Mouse (Mus musculus) MEL (cell line): ENCODE data around the gene Sass6. TPM values are rescaled to one million over a fixed set of nuclear protein-coding genes. Genes with fewer than 3 reads are reported as not detected.
"Not testable (repeated sequence)": the region's sequence is repeated elsewhere in the genome, so short reads cannot be mapped to it uniquely, and the experiment has no call there.

Experiments used
- DNase-seq: peaks from one replicate; pipeline ENCODE4 v3.0.0; 2011; ENCODE audit warnings: low read depth, low spot score
- H3K27ac ChIP-seq: 2 replicates; pipeline ENCODE4 v1.5.1; 2012; ENCODE audit warnings: low read depth, mild to moderate bottlenecking, control low read depth, low read length, moderate library complexity; ENCODE audit not compliant: control insufficient read depth
- H3K27me3 ChIP-seq, 2 experiments: fragments of 150-350 bp in 1 of 2; sonication (generic) in 1 of 2; 2 replicates each; pipeline ENCODE4 v1.6.1; 2012; ENCODE audit warnings: low read length in 2 of 2, mild to moderate bottlenecking in 2 of 2, improper control_type of control experiment in 1 of 2, moderate library complexity in 1 of 2; ENCODE audit not compliant: insufficient read depth in 2 of 2, control insufficient read depth in 1 of 2
- H3K36me3 ChIP-seq, 2 experiments: 2 replicates each; pipeline ENCODE4 v1.6.1; 2012 to 2014; ENCODE audit warnings: low read length in 2 of 2, improper control_type of control experiment in 1 of 2, inconsistent platforms in 1 of 2, mild to moderate bottlenecking in 1 of 2; ENCODE audit not compliant: insufficient read depth in 2 of 2, control insufficient read depth in 1 of 2
- H3K4me1 ChIP-seq, 2 experiments: fragments of 150-350 bp in 1 of 2; sonication (generic) in 1 of 2; 2 replicates each; pipeline ENCODE4 v1.6.1; 2012; ENCODE audit warnings: low read length in 2 of 2, improper control_type of control experiment in 1 of 2, mild to moderate bottlenecking in 1 of 2; ENCODE audit not compliant: insufficient read depth in 2 of 2, control insufficient read depth in 1 of 2
- H3K4me3 ChIP-seq, 2 experiments: fragments of 150-350 bp in 1 of 2; sonication (generic) in 1 of 2; 2 replicates each; pipeline ENCODE4 v1.5.1; 2012; ENCODE audit warnings: low read depth in 2 of 2, low read length in 2 of 2, mild to moderate bottlenecking in 2 of 2, moderate library complexity in 2 of 2, control low read depth in 1 of 2, improper control_type of control experiment in 1 of 2; ENCODE audit not compliant: control insufficient read depth in 1 of 2, insufficient read depth in 1 of 2
- H3K79me2 ChIP-seq: 2 replicates; pipeline ENCODE4 v1.6.1; 2012; ENCODE audit warnings: mild to moderate bottlenecking, low read length, moderate library complexity; ENCODE audit not compliant: control insufficient read depth, poor library complexity, insufficient read depth
- H3K9ac ChIP-seq: 2 replicates; pipeline ENCODE4 v1.6.1; 2012; ENCODE audit warnings: low read depth, mild to moderate bottlenecking, control low read depth, low read length, moderate library complexity; ENCODE audit not compliant: control insufficient read depth, poor library complexity, severe bottlenecking
- H3K9me3 ChIP-seq: fragments of 150-350 bp; sonication (generic); replicated peaks from 2 replicates; pipeline ENCODE4 v1.6.1; 2012; ENCODE audit warnings: mild to moderate bottlenecking, low read length, improper control_type of control experiment, moderate library complexity; ENCODE audit not compliant: insufficient read depth
- ELF1 ChIP-seq: IDR thresholded peaks from 2 replicates; pipeline ENCODE4 v1.6.1; 2014; ENCODE audit warnings: low read depth, mild to moderate bottlenecking, inconsistent platforms, low read length, improper control_type of control experiment, moderate library complexity
- HCFC1 ChIP-seq: IDR thresholded peaks from 2 replicates; pipeline ENCODE4 v1.6.1; 2012; ENCODE audit warnings: low read depth, mild to moderate bottlenecking, inconsistent platforms, low read length, improper control_type of control experiment, moderate library complexity
- MAX ChIP-seq: IDR thresholded peaks from 2 replicates; pipeline ENCODE4 v1.6.1; 2011; ENCODE audit warnings: low read length, improper control_type of control experiment
- MAZ ChIP-seq: IDR thresholded peaks from 2 replicates; pipeline ENCODE4 v1.6.1; 2012; ENCODE audit warnings: low read depth, mild to moderate bottlenecking, inconsistent platforms, low read length, improper control_type of control experiment
- RCOR1 ChIP-seq: IDR thresholded peaks from 2 replicates; pipeline ENCODE4 v1.6.1; 2012; ENCODE audit warnings: low read depth, mild to moderate bottlenecking, inconsistent platforms, low read length, improper control_type of control experiment
- SIN3A ChIP-seq: IDR thresholded peaks from 2 replicates; pipeline ENCODE4 v1.6.1; 2012; ENCODE audit warnings: low read length, improper control_type of control experiment, inconsistent platforms
- TAL1 ChIP-seq: IDR thresholded peaks from 2 replicates; pipeline ENCODE4 v1.6.1; 2012; ENCODE audit warnings: mild to moderate bottlenecking, inconsistent platforms, low read length, moderate library complexity, mixed read lengths
- ZKSCAN1 ChIP-seq: IDR thresholded peaks from 2 replicates; pipeline ENCODE4 v1.6.1; 2012; ENCODE audit warnings: low read depth, mild to moderate bottlenecking, inconsistent platforms, low read length, improper control_type of control experiment, moderate library complexity
- ZMIZ1 ChIP-seq: IDR thresholded peaks from 2 replicates; pipeline ENCODE4 v1.6.1; 2012; ENCODE audit warnings: low read depth, mild to moderate bottlenecking, inconsistent platforms, low read length, improper control_type of control experiment, moderate library complexity
- polyA plus RNA-seq, 2 experiments: library from polyadenylated mRNA; stranded (reverse) in 1 of 2; unstranded in 1 of 2; fragments of >175 nt in 1 of 2; fragments of >200 nt in 1 of 2; gene quantifications; 2 replicates each; pipeline versions ENCODE4 v1.2.1 to v1.2.4; 2012; ENCODE audit warnings: low replicate concordance in 2 of 2, low read depth in 1 of 2; ENCODE audit not compliant: insufficient read length in 2 of 2, insufficient read depth in 1 of 2, missing spikeins in 1 of 2
- total RNA-seq: library from RNA; depleted of rRNA; stranded (reverse); fragments of 300-350 nt; gene quantifications from 2 replicates; pipeline ENCODE4 v1.2.3, GENCODE M21; 2012

Sass6 gene
- total and polyA plus RNA-seq, 3 experiments, result 8.5 to 15.4 TPM; not detected in 1

GRCm38 (mm10) chr3:116653278-116653945 is 58.6 kb downstream of the Sass6 start:
- Histone ChIP-seq H3K27ac (no peak overlapping the region), H3K36me3 (peaks cover 5 to 14% of the 10 kb centered on the region in 2 experiments), H3K9ac (no peak overlapping the region), H3K9me3 (no peaks in the 10 kb centered on the region), H3K27me3 (no peaks in the 10 kb centered on the region)
- TF ChIP-seq ELF1 (no peak), SIN3A (no peak), MAX (no peak), ZKSCAN1 (no peak), HCFC1 (no peak), TAL1 (no peak), MAZ (no peak), ZMIZ1 (no peak)
- TF ChIP-seq, all 39 proteins: peak for 0
- peaks cover 3 to 8% of the 10 kb centered on the region in 2 experiments for H3K4me1 ChIP-seq
- no peak overlapping the region for H3K4me3 ChIP-seq
- peaks cover 70% of the 10 kb centered on the region for H3K79me2 ChIP-seq
- DNase-seq, result no peak

DNA sequence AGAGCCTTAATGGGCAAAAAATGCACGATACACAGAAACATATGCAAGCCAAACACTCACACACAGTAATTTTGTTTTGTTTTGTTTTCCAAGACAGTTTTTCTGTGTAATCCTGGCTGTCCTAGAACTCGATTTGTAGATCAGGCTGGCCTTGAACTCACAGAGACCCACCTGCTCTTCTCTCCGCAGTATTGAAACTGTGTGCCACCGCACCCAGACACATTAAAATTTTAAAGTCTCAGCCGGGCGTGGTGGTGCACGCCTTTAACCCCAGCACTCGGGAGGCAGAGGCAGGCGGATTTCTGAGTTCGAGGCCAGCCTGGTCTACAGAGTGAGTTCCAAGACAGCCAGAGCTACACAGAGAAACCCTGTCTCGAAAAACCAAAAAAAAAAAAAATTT is 59.3 kb downstream of the Sass6 start:
- H3K27me3 ChIP-seq, H3K4me3 ChIP-seq, H3K9me3 ChIP-seq, H3K27ac ChIP-seq, DNase-seq, H3K9ac ChIP-seq: not testable (repeated sequence)
- H3K4me1 ChIP-seq, result peaks cover 3 to 11% of the 10 kb centered on the region in 2 experiments
- peaks cover 75% of the 10 kb centered on the region for H3K79me2 ChIP-seq
- H3K36me3 ChIP-seq, result peaks cover 4 to 19% of the 10 kb centered on the region in 2 experiments

DNA sequence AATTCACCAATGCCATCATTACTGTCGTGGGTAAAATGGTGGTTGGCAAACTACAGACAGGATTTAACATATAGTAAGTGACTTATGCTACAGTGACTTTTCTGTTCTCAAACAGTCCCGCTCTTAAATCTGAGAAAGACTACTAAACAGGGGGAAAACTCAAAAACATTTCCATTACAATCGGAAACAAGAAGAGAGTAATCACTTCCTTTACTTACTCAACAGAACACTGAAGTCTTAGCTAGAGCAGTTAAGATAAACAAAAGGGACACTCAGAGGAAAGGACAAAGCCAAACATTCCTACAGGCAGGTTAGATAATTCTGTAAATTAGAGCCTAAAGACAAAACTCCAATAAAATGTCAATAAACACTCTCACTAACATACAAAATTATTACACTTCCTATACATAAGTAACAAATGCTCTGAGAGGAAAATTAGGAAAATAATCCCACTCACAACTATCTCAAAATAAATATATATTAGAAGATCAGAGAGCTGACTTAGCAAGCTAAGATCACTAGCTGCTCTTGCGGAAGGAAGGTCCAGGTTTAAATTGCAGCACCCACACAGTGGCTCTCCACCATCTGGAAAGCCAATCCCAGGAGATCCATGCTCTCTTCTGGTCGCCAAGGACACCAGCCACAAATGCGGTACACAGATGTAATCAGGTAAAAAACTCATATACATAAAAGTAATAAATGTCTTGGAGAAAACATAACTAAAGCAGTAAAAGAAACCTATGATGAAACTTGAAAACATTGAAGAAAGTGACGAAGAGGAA is 61.6 kb downstream of the Sass6 start:
- no peak overlapping the region for H3K9ac ChIP-seq
- no peaks in the 10 kb centered on the region for H3K27me3 ChIP-seq
- no peak for DNase-seq
- H3K36me3 ChIP-seq, result peaks cover 0 to 36% of the 10 kb centered on the region in 2 experiments; a peak in 3 of 4 replicates
- no peaks in the 10 kb centered on the region for H3K9me3 ChIP-seq
- H3K27ac ChIP-seq, result no peak overlapping the region
- no peak for TF ChIP-seq RCOR1
- H3K79me2 ChIP-seq, result peaks cover 89% of the 10 kb centered on the region
- no peak overlapping the region for H3K4me3 ChIP-seq
- peaks cover 5 to 29% of the 10 kb centered on the region in 2 experiments for H3K4me1 ChIP-seq
